Mouse (Mus musculus): ENCODE measurements at regions not wholly inside any gene's neighbourhood (a gene's known extent, or its start where the extent isn't known, plus 50 kb on each side); places are given as distances from the start of the nearest gene placed in this dataset.

DNA sequence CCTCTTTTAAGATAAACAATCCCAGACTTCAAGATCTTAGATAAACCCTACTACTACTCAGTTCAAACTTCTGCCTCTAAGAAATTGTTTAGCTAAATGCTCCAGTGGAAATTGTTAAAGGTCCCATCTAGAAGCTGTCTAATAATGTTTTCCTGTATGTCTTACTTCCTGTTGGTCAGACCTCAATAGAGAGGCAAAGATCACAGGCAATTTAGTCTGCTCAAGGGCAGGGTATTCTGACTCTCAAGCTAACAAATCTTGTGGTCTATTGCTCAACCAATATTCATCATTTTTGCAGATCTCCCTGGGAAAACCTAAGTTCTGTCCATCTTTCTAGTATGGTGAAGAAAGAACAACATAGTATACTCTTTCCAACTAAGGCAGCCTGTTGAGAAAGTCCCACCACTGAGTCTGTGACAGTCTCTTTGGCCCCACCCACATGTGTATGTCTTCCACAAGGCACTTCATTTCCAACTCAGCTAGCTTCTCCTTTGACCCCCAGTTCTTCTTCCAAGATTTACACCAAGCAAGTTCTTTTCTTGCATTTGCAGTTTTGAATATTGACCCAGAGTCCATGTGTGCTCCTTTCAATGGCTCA is 126.2 kb upstream of the Klf6 start:
- no peaks in the 10 kb centered on the region for H3K36me3 ChIP-seq (ENCODE audit: control insufficient read depth in 1 of 2, insufficient read depth in 2 of 2, low read length in 2 of 2)
- no peaks in the 10 kb centered on the region for H3K4me1 ChIP-seq (ENCODE audit: control insufficient read depth in 1 of 2, insufficient read depth in 2 of 2, low read length in 2 of 2)
- TF ChIP-seq HCFC1 (IDR thresholded peaks at IDR 0.05; ENCODE audit: low read depth, low read length) = no peak
- TF ChIP-seq NRF1 (IDR thresholded peaks at IDR 0.05; ENCODE audit: insufficient read depth, low read depth, low read length, poor library complexity, severe bottlenecking) = no peak
- TF ChIP-seq RCOR1 (IDR thresholded peaks at IDR 0.05; ENCODE audit: low read depth, low read length) = no peak
- no peak for TF ChIP-seq ZNF384 (IDR thresholded peaks at IDR 0.05; ENCODE audit: low read depth, low read length)
- TF ChIP-seq MXI1 (IDR thresholded peaks at IDR 0.05; ENCODE audit: low read depth, low read length) = no peak
- TF ChIP-seq POLR2AphosphoS2 (IDR thresholded peaks at IDR 0.05; ENCODE audit: low read length) = no peak
- TF ChIP-seq E2F4 (IDR thresholded peaks at IDR 0.05; ENCODE audit: borderline replicate concordance, low read depth, low read length) = no peak
- no peak for TF ChIP-seq MAX (IDR thresholded peaks at IDR 0.05; ENCODE audit: low read length)
- no peak for TF ChIP-seq MYB (IDR thresholded peaks at IDR 0.05; ENCODE audit: low read depth, low read length)
- H3K27me3 ChIP-seq (ENCODE audit: control insufficient read depth in 1 of 2, insufficient read depth in 2 of 2, low read length in 2 of 2) = no peaks in the 10 kb centered on the region
- H3K9ac ChIP-seq (ENCODE audit: control insufficient read depth, low read depth, low read length, poor library complexity, severe bottlenecking) = no peak overlapping the region
- no peak overlapping the region for H3K4me3 ChIP-seq (ENCODE audit: control insufficient read depth in 1 of 2, insufficient read depth in 1 of 2, low read depth in 2 of 2, low read length in 2 of 2)
- no peaks in the 10 kb centered on the region for H3K79me2 ChIP-seq (ENCODE audit: control insufficient read depth, insufficient read depth, low read length, poor library complexity)
- no peaks in the 10 kb centered on the region for H3K9me3 ChIP-seq (replicated peaks; ENCODE audit: insufficient read depth, low read length)
- no peak overlapping the region for H3K27ac ChIP-seq (ENCODE audit: control insufficient read depth, low read depth, low read length)
- no peak for DNase-seq (ENCODE audit: low read depth, low spot score)

DNA sequence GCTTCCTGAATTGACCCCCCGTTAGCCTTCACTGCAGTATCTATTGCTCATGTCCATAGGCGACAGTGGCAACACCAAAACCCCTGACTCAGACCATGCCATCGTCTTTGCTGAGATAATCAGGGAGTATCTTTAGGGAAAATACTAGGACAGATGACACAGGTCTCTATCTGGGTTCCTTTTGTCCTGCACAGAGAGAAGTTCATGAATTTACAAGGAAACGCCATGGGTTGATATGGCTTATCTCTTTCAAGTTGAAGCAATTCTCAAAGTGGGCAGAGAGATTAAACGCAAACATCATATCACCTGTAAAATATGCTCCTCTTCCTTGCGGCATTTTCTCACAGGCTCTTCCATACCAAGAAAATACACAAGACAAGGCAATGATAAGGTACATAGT is 124.8 kb upstream of the Klf6 start:
- TF ChIP-seq MYC (IDR thresholded peaks at IDR 0.05; ENCODE audit: low read depth, low read length) (no peak), NRF1 (IDR thresholded peaks at IDR 0.05; ENCODE audit: insufficient read depth, low read depth, low read length, poor library complexity, severe bottlenecking) (no peak), CHD2 (IDR thresholded peaks at IDR 0.05; ENCODE audit: low read length) (no peak), TCF12 (IDR thresholded peaks at IDR 0.05; ENCODE audit: low read depth, low read length) (no peak), KAT2A (conservative IDR thresholded peaks at IDR 0.05; ENCODE audit: low read depth, low read length) (no peak), UBTF (IDR thresholded peaks at IDR 0.05; ENCODE audit: borderline replicate concordance, insufficient read depth, low read depth, low read length) (no peak), ZMIZ1 (IDR thresholded peaks at IDR 0.05; ENCODE audit: low read depth, low read length) (no peak), ZNF384 (IDR thresholded peaks at IDR 0.05; ENCODE audit: low read depth, low read length) (no peak), MAX (IDR thresholded peaks at IDR 0.05; ENCODE audit: low read length) (no peak), SIN3A (IDR thresholded peaks at IDR 0.05; ENCODE audit: low read length) (no peak), MYB (IDR thresholded peaks at IDR 0.05; ENCODE audit: low read depth, low read length) (no peak), ZC3H11A (IDR thresholded peaks at IDR 0.05; ENCODE audit: low read depth, low read length) (no peak), MXI1 (IDR thresholded peaks at IDR 0.05; ENCODE audit: low read depth, low read length) (no peak)
- H3K4me3 ChIP-seq (ENCODE audit: control insufficient read depth in 1 of 2, insufficient read depth in 1 of 2, low read depth in 2 of 2, low read length in 2 of 2) = no peak overlapping the region
- no peak overlapping the region for H3K9ac ChIP-seq (ENCODE audit: control insufficient read depth, low read depth, low read length, poor library complexity, severe bottlenecking)
- H3K4me1 ChIP-seq (ENCODE audit: control insufficient read depth in 1 of 2, insufficient read depth in 2 of 2, low read length in 2 of 2) = no peaks in the 10 kb centered on the region
- H3K9me3 ChIP-seq (replicated peaks; ENCODE audit: insufficient read depth, low read length) = no peaks in the 10 kb centered on the region
- no peaks in the 10 kb centered on the region for H3K27me3 ChIP-seq (ENCODE audit: control insufficient read depth in 1 of 2, insufficient read depth in 2 of 2, low read length in 2 of 2)
- H3K27ac ChIP-seq (ENCODE audit: control insufficient read depth, low read depth, low read length) = no peak overlapping the region
- no peaks in the 10 kb centered on the region for H3K36me3 ChIP-seq (ENCODE audit: control insufficient read depth in 1 of 2, insufficient read depth in 2 of 2, low read length in 2 of 2)
- no peak for DNase-seq (ENCODE audit: low read depth, low spot score)
- no peaks in the 10 kb centered on the region for H3K79me2 ChIP-seq (ENCODE audit: control insufficient read depth, insufficient read depth, low read length, poor library complexity)

Measured in MEL (cell line).